Mouse (Mus musculus) midbrain, embryonic 11.5 days (tissue): ENCODE results near the gene Gh. TPM values are rescaled to one million over a fixed set of nuclear protein-coding genes. Genes with fewer than 3 reads are reported as not detected.
A peak's percentile ranks its signal among the peaks of the same experiment; 100 is the strongest.

ENCODE experiments used
- ATAC-seq: fragments of 200-750 bp; cut with Nextera tagmentation; 2 replicates; pipeline ENCODE4 v1.8.0; 2017; ENCODE audit warnings: moderate TSS enrichment, moderate library complexity; ENCODE audit not compliant: low FRiP score
- DNase-seq: peaks from one replicate; pipeline ENCODE4 v3.0.0; 2015; ENCODE audit warnings: low spot score; ENCODE audit errors: missing footprints
- H3K27ac ChIP-seq: fragments of 300-500 bp; sonication (generic); 2 replicates; pipeline ENCODE4 v1.5.1; 2014; ENCODE audit warnings: low read depth, low read length
- H3K27me3 ChIP-seq: fragments of 300-500 bp; sonication (generic); 2 replicates; pipeline ENCODE4 v1.6.1; 2014; ENCODE audit warnings: mild to moderate bottlenecking, low read length, moderate library complexity, mixed read lengths; ENCODE audit not compliant: control insufficient read depth, insufficient read depth
- H3K36me3 ChIP-seq: fragments of 300-500 bp; sonication (generic); 2 replicates; pipeline ENCODE4 v1.6.1; 2014; ENCODE audit warnings: mild to moderate bottlenecking, low read length, moderate library complexity, mixed read lengths; ENCODE audit not compliant: control insufficient read depth, insufficient read depth
- H3K4me1 ChIP-seq: fragments of 300-500 bp; sonication (generic); 2 replicates; pipeline ENCODE4 v1.6.1; 2014; ENCODE audit warnings: low read length; ENCODE audit not compliant: control insufficient read depth, insufficient read depth
- H3K4me2 ChIP-seq: fragments of 300-500 bp; sonication (generic); 2 replicates; pipeline ENCODE4 v1.6.1; 2014; ENCODE audit warnings: mild to moderate bottlenecking, moderate library complexity
- H3K4me3 ChIP-seq: fragments of 300-500 bp; sonication (generic); 2 replicates; pipeline ENCODE4 v1.5.1; 2014; ENCODE audit warnings: low read depth, low read length
- H3K9ac ChIP-seq: fragments of 300-500 bp; sonication (generic); 2 replicates; pipeline ENCODE4 v1.6.1; 2014; ENCODE audit warnings: low read length
- H3K9me3 ChIP-seq: fragments of 300-500 bp; sonication (generic); 2 replicates; pipeline ENCODE4 v1.6.1; 2016; ENCODE audit warnings: low read length; ENCODE audit not compliant: control insufficient read depth
- WGBS: fragments of 180-500 bp; shearing (Covaris S2); extraction: QIAGEN DNeasy Blood & Tissue Kit; methylation state at CpG from one replicate; pipeline ENCODE4 v1.1.7; 2014; 5-methylcytosine and 5-hydroxymethylcytosine counted together
- polyA plus RNA-seq: library from polyadenylated mRNA; unstranded; fragments of >200 nt; fragmentation: Nextera tagmentation; extraction: Ambion mirVana; gene quantifications from 2 replicates; pipeline ENCODE4 v1.2.1, GENCODE M21; 2014

The Gh gene
- polyA plus RNA-seq, 1 experiment from 2014 or later, result not detected

GRCm38 (mm10) chr11:106334066-106334465 is 32.4 kb upstream of the Gh start:
- DNase-seq, result no peak
- ATAC-seq, result no peak
- peaks cover 3% of the 10 kb centered on the region; the same call in 1 of the 2 replicates for H3K4me1 ChIP-seq
- H3K36me3 ChIP-seq, result no peaks in the 10 kb centered on the region
- no peak overlapping the region for H3K27ac ChIP-seq
- no peak overlapping the region for H3K4me3 ChIP-seq
- no peak overlapping the region for H3K4me2 ChIP-seq
- H3K27me3 ChIP-seq, result no peaks in the 10 kb centered on the region
- H3K9ac ChIP-seq, result no peak overlapping the region
- H3K9me3 ChIP-seq, result no peaks in the 10 kb centered on the region
- WGBS, result 9% methylated on average over 2 of the region's 2 CpGs

- no peak overlapping the region for H3K9ac ChIP-seq
- H3K4me3 ChIP-seq, result no peak overlapping the region
- H3K4me2 ChIP-seq, result no peak overlapping the region
- ATAC-seq, result no peak
- no peaks in the 10 kb centered on the region for H3K27me3 ChIP-seq
- no peaks in the 10 kb centered on the region for H3K9me3 ChIP-seq
- H3K4me1 ChIP-seq, result no peaks in the 10 kb centered on the region
- no peaks in the 10 kb centered on the region for H3K36me3 ChIP-seq
- H3K27ac ChIP-seq, result no peak overlapping the region
- no peak for DNase-seq
- 61% methylated on average over 4 of the region's 4 CpGs for WGBS
These were observed 30.8 kb upstream of the Gh start for GRCm38 (mm10) chr11:106332458-106332857.

DNA sequence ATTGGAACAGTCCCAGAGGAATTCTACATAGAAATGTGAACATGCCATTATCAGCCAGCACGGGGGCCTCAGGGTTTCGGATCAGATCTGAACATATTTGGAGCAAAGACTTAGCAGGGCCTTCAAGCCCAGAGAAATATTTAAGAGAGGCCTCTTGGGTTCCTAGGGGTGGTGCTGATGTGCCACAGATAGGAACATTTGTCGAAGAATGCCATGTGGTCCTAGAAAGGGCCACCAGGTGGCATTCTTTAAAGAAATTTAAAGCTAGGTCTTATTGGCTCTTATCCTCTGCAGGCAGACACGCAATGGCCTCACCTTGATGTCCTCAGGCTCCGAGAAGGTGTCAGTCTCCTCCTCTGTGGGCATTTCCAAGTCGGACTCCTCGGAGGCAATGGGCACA is 28.0 kb upstream of the Gh start:
- DNase-seq, result no peak
- Histone ChIP-seq H3K9ac (no peak overlapping the region), H3K27ac (no peak overlapping the region), H3K9me3 (no peaks in the 10 kb centered on the region), H3K27me3 (no peaks in the 10 kb centered on the region), H3K36me3 (no peaks in the 10 kb centered on the region), H3K4me2 (no peak overlapping the region), H3K4me1 (no peaks in the 10 kb centered on the region; the same call in 1 of the 2 replicates), H3K4me3 (no peak overlapping the region)
- WGBS, result 74% methylated on average over 7 of the region's 7 CpGs
- no peak for ATAC-seq

- DNase-seq, result no peak
- Histone ChIP-seq H3K9me3 (no peaks in the 10 kb centered on the region), H3K27me3 (no peaks in the 10 kb centered on the region), H3K27ac (no peak overlapping the region), H3K4me2 (no peak overlapping the region), H3K36me3 (no peaks in the 10 kb centered on the region), H3K9ac (no peak overlapping the region), H3K4me3 (no peak overlapping the region), H3K4me1 (no peaks in the 10 kb centered on the region; the same call in 1 of the 2 replicates)
- ATAC-seq, result no peak
- 82% methylated on average over 6 of the region's 6 CpGs for WGBS
These were observed 27.5 kb upstream of the Gh start for GRCm38 (mm10) chr11:106329128-106329527.

- Histone ChIP-seq H3K27me3 (no peaks in the 10 kb centered on the region), H3K9me3 (no peaks in the 10 kb centered on the region), H3K27ac (no peak overlapping the region), H3K36me3 (no peaks in the 10 kb centered on the region), H3K4me3 (no peak overlapping the region), H3K4me2 (no peak overlapping the region), H3K4me1 (no peaks in the 10 kb centered on the region; the same call in 1 of the 2 replicates), H3K9ac (no peak overlapping the region)
- ATAC-seq (no peak), DNase-seq (no peak)
- 76% methylated on average over 5 of the region's 5 CpGs for WGBS
These were observed 26.9 kb upstream of the Gh start for GRCm38 (mm10) chr11:106328521-106328920.

DNA sequence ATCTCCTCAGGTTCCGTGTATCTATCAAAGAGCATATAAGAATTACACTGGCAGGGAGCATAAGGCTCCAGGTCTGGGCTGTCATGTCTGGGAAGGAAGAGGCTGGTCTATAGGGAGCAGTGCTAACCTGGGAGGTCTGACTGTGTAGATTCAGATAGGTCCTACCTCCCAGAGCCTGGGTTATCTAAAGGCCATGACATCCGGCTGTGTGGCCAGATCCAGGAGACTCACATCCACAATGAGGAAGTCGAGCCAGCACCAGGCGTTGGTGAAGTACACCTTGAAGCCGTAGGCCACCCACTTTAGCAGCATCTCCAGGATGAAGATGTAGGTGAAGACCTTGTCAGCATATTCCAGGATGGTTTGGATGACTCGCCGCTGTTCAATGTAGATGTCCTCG is 24.8 kb upstream of the Gh start:
- Histone ChIP-seq H3K9ac (no peak overlapping the region), H3K4me2 (no peak overlapping the region), H3K4me3 (no peak overlapping the region), H3K9me3 (no peaks in the 10 kb centered on the region), H3K4me1 (no peaks in the 10 kb centered on the region; the same call in 1 of the 2 replicates), H3K27me3 (no peaks in the 10 kb centered on the region), H3K36me3 (no peaks in the 10 kb centered on the region), H3K27ac (no peak overlapping the region)
- 86% methylated on average over 8 of the region's 8 CpGs for WGBS
- no peak for DNase-seq
- no peak for ATAC-seq

- Histone ChIP-seq H3K4me2 (no peak overlapping the region), H3K36me3 (no peaks in the 10 kb centered on the region), H3K4me3 (no peak overlapping the region), H3K27ac (no peak overlapping the region), H3K9ac (no peak overlapping the region), H3K9me3 (no peaks in the 10 kb centered on the region), H3K4me1 (no peaks in the 10 kb centered on the region; the same call in 1 of the 2 replicates), H3K27me3 (no peaks in the 10 kb centered on the region)
- peak; percentile 86 for DNase-seq
- 71% methylated on average over 8 of the region's 8 CpGs for WGBS
- no peak for ATAC-seq
These were observed 24.0 kb upstream of the Gh start for GRCm38 (mm10) chr11:106325566-106326206.

- H3K27ac ChIP-seq, result no peak overlapping the region
- H3K4me3 ChIP-seq, result no peak overlapping the region
- DNase-seq (no peak), ATAC-seq (no peak)
- H3K4me1 ChIP-seq, result no peaks in the 10 kb centered on the region; the same call in 1 of the 2 replicates
- H3K4me2 ChIP-seq, result no peak overlapping the region
- WGBS, result 48% methylated on average over 5 of the region's 5 CpGs
- no peaks in the 10 kb centered on the region for H3K36me3 ChIP-seq
- H3K9me3 ChIP-seq, result no peaks in the 10 kb centered on the region
- H3K9ac ChIP-seq, result no peak overlapping the region
- no peaks in the 10 kb centered on the region for H3K27me3 ChIP-seq
These were observed 23.2 kb upstream of the Gh start for GRCm38 (mm10) chr11:106324858-106325257.

GRCm38 (mm10) chr11:106318406-106319366 is 17.0 kb upstream of the Gh start:
- Histone ChIP-seq H3K9ac (no peak overlapping the region), H3K36me3 (no peaks in the 10 kb centered on the region)
- WGBS, result 81% methylated on average over 21 of the region's 21 CpGs

More at GRCm38 (mm10) chr11:106318406-106319366, 17.0 kb upstream of the Gh start:
- no peaks in the 10 kb centered on the region for H3K4me1 ChIP-seq
- no peak for ATAC-seq
- no peaks in the 10 kb centered on the region for H3K9me3 ChIP-seq
- DNase-seq, result no peak
- H3K27ac ChIP-seq, result no peak overlapping the region
- H3K4me3 ChIP-seq, result no peak overlapping the region
- no peaks in the 10 kb centered on the region for H3K27me3 ChIP-seq
- H3K4me2 ChIP-seq, result no peak overlapping the region
